Mouse (Mus musculus): ENCODE results near the gene Nr2e1.

Nr2e1 gene

DNA sequence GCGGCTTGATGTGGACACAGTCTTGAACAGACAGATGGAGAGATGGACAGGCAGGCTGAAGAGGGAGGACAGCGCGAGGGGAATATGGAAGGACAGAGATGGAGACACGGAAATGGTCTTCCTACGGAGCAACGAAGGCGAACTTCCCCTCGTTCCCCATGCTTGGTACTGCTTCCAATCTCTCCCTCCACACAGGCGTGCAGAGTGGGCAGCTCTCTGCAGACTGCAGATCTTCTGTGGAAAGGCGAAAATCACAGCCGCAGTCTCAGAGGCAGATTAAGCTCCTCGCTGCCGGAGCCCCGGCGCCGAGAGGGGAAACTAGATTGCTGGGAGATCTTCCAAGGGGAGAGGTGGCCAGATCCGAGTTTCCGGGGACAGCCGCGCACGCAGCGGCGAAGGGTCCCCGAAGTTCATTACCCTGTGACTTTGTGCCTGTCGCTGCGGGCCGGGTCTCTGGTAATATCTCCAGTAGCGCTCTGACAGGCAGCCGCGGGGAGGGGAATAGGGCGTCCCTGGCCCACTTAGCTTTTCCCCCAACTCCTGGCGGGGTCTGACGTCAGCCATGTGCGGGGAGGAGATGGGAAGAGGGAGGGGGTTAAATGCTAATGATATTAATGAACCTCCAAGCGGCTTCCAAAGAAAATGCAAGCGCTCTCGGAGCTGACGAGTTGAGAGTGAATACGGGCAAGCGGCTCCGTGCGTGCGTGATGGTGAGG is at the start of gene Nr2e1, which contains the start of gene Ostm1:
Gene Nr2e1 (minus strand): TSS at position 476 of the 716 bp plus-strand sequence.
Gene Ostm1 (plus strand): TSS at position 666 of the 716 bp plus-strand sequence.
- no peak for DNase-seq (ENCODE audit: low read depth)

DNA sequence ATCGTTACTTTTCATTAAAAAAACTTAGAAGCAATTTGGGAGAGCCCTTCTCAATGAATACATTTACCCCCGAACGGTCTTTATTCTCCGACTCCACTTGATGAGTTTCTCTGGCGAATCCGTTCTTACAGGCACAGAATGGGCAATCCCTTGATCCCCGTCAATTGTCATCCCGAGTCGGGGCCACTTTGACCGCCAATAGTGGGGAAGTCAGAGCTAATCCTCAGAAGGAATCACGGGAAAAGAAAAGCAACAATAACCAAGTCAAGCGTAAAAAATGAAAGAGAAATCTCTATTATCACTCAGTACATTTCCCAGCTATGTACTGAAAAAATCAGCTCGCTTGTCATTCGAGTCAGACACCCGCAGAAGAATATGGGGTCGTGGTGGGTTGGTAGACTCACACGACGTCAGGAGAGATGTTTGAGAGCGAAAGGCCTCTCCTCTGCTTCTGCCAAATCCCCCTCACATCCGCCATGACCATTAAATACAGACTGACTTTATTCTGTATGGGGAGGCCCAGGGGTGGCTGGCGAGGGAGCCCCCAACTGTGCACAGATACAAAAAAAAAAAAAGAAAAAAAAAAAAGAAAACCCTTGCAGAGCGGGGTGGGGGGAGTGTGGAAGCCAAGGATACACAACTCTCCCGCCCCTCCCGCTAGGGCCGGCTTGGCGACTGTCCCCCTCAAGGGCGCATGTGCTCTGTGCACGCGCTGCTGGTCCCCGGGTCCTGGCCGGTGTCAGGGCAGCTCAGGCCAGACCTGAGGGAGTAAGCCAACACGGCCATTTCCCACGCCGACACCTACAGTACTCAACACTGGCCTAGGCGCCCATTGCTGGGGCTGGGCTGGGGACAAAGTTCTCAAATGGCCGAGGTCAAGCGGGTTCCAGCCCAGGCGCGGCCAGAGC is 49.3 kb upstream of the Nr2e1 start:
- DNase-seq (ENCODE audit: low read depth) = peak; percentile 29

DNA sequence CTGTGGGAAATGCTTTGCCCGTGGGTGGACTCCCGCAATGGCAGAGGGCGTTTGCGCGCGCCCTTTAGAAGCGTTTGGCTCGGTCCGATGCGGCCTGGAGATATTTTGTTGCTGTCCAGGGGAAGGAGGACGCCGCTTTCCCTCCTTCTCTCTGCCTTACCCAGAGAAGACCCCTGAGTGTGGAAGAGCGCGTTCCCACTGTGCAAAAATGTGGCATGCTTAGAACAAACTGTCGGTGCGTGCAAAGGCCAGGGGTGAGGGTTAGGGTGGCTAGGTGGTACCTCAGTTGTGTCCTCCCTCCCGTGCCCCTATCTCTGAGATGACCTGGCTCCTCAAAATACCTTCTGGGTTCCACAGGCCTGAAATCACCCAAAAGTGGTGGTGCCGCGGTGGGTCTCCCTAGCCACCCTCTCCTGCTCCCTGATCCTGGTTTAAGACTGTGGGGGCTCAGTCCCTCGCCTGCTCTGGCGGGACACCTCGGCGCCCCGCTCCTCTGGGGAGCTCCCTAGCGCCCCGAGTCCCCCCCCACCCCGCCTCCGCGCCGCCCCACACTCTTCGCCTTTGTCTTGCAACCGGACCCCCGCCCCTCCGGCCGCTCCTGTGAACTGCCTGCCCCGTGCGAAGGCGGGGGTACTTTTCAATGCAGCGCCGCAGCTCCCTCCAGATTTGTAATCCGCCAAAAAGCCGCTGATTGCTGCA is 48.5 kb upstream of the Nr2e1 start:
- DNase-seq (ENCODE audit: low read depth) = peak; percentile 22

DNA sequence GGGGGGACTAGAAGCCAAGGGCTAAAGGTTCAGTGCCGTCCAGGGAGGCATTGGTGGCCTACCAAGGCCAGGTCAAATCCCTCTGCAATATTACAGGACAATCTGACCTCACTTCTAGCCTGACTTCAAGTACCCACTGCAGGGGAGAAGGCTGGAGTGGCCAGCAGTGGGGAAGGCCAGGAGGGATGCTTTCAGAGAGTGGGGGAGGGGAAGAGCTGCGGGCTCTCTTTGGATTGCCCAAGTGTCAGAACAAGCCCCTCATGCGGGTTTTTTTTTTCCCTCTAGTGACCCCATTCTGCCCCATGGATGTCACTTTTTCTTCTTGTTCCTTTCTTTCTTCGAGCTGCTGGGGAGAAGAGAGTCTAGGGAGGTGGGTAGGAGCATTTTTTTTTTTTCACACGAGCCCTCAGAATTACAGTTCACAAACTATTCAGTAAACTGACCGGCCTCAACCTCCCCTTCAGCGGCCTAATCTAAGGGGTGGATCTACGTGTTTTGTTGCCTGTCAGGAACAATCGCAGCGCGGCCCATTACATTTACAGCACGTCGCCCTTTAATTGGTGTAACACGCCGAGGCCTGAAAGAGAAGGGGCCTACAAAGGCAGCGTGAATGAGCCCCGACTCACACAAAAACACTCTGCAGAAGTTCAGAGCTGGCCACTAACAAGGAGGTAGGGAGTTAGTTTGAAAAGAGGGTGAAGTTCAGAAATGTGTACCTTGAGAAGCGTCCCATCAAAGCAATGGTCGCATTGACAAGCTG is 47.3 kb upstream of the Nr2e1 start:
- peak; percentile 11 for DNase-seq (ENCODE audit: low read depth)

DNA sequence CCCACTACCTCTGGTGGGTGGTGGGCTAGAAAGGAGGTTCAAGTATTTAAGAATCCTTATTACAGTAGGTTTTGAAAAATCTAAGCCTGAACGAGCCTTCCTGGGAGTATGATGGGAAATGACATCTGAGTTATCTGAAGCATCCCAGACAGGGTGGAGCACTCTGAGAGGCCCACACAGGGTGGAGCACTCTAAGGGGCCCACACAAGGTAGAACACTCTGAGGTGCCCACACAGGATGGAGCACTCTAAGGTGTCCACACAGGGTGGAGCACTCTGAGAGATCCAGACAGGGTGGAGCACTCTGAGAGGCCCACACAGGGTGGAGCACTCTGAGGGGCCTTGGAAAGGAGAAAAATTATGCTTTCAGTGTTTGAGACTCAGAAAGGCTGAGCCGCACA is 42.5 kb upstream of the Nr2e1 start:
- DNase-seq (ENCODE audit: low read depth) = no peak

DNA sequence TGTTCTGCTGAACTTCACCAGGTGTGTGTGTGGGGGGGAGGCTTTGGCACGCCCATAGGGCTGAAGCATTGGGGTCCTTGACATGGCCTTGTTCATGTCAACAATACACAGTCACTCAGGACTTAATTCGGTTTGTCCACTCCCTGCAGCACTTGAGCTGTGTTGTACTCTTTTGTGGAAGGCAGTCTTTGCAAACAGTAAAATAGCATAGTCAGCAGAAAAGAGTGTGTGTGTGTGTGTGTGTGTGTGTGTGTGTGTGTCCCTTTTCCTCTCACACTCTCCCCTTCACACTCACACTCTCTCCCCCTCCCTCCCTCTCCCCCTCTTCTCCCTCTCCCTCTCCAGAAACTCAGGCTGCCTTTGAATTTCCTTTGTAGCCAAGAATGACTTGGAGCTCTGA is 34.9 kb upstream of the Nr2e1 start:
- no peak for DNase-seq (ENCODE audit: low read depth)

DNA sequence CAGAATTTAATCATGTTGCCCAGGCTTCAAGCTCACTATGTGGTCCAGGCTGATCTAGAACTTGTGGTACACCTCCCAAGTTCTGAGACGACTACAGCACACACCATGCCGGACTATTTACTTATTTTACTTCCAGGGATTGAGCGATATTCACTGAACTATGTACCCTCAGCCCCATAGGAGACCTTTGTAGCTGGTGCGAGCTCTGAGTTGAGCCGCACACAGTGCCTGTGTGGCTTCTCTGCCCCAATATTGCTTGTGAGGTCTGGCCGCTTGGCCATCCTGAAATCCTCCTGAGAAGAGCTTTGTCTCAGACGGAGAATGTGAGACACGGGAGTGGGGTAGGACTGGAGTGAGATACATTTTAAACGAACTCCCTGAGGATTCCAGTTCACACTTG is 31.3 kb upstream of the Nr2e1 start:
- no peak for DNase-seq (ENCODE audit: low read depth)

DNA sequence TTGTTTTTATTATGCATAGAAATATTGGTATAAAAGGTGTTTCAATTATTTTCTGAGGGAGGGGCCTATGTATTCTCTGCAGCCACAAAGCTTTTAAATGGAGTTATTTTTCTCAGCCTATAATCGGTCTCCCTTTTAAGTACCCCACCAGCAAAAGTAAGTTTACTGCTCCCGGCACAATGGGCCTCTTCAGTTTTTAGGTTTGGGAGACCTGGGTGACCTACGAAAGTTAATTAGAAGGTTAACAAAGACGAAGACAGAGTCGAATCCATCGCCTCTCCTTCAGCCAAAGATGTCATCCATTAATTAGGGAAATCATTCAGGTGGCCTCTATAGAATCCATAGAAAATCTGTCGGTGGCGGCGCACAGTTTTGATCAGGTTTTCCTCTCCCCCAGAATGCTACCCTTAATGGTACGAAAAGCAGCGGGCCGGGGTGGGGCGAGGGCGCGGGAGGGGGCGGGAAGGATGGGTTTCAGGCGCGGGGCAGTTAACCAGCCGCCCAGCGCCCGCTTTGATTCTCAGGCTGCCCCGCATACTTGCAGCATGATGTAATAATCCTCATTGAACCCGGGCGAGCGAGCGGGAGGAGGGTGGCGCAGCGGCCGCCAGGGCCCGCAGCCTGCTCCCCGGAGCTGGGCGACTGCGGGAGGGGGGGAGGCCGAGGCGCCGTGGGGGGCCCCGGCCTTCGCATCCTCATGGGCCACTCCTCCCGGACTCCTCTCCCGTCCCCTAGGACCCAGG is 30.4 kb upstream of the Nr2e1 start:
- no peak for DNase-seq (ENCODE audit: low read depth)

DNA sequence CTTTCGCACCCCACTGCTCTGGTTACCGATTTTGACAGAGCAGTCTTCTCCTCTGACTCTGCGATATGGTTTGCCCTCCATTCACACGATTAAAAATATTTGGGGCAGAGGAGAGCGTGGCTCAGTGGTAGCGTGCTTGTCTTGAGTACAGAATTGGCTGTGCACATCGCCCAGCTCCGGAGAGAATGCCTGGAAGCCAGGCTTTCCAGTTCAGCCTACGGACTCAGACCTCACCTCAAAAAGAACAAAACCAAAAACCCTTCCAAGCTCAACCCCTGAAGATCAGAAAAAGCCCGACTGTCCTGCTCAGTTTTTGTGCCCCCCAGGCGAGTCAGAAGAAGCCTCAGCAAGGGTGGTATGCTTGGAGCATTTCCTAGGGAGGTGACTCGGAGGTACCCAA is 29.6 kb upstream of the Nr2e1 start:
- no peak for DNase-seq (ENCODE audit: low read depth)

DNA sequence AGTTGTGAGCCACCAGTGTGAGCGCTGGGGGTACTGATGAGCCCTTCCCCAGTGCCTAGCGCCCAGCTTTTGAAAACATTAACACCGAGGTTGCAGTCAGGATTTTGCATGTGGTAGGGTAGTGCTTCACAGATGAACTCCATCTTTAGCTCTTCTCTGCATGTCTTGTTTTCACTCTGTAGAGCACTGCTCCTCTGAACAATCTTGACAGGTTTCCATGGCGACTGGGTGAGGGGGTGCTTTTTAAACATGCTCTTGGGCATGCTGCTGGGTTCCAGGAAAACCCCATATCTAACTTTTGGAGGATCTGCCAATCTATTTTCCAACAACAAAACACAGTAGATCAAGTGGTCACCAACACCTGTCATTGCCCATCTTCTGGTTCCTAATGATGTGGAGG is 23.3 kb upstream of the Nr2e1 start:
- no peak for DNase-seq (ENCODE audit: low read depth)

DNA sequence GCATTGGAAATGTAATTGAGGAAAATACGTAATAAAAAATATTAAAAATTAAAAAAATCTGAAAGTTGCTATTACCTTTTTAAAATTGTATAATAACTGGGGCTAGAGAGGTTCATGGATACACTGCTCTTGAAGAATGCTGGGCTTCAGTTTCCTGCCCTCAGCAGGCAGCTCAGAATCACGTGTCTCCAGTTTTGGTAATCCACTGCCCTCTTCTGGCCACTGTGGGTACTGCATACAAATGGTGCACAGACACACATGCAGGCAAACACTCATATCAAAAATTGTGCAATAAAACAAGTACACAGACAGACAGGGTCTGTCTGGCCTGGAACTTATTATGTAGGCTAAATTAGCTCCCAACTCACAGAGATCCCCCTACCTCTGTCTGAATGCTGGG is 21.4 kb upstream of the Nr2e1 start:
- peak; percentile 34 for DNase-seq (ENCODE audit: low read depth)

DNA sequence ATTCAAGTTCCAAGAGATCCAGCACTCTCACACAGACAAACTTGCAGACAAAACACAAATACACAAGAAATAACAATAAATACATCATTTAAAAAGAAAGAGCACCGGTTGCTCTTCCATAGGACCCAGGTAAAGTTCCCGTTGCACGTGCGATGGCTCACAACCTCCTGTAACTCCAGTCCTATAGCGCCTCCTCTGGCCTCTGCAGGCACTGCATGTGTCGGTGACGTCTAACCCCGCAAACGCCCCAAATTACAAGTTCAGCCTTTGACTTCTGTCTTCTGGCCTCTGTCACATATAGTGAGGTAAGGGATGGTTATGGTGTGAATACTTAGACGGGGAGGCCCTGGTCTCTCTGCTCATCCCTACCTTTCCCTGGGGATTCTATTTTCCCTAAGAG is 18.1 kb upstream of the Nr2e1 start:
- DNase-seq (ENCODE audit: low read depth) = peak; percentile 19

DNA sequence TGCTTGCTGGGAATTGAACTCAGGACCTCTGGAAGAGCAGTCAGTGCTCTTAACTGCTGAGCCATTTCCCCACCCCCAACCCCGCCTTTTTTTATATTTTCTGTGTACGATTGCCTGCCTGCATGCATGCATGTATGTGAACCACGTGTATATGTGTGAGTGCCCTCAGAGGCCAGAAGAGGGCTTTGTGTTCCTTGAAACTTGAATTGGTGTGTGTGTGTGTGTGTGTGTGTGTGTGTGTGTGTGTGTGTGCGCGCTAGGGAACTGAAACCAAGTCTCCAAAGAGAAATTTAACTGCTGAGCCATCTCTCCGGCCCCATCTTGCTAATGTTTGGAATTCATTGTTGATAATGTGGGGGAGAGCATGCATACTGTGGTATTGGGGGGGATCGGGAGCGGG is 15.2 kb upstream of the Nr2e1 start:
- no peak for DNase-seq (ENCODE audit: low read depth)

DNA sequence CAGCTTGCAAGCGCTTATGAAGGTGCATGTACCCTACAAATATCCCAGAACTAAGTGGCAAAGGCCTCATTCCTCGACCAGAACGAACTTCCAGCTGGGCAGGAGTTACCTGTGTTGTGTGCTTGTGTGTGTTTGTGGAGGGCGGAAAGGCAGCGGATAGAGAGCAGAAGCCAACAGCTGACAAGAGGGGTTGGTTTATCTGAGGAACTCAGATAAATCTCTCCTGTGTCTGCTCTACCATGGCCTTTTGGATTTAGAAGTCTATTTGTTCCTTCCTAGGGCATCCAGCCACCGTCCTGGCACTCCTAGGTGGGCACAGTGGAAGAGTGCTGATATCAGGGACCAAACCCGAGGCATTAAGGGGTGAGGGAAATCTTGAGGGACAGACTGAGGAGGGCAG is 9.8 kb upstream of the Nr2e1 start:
- no peak for DNase-seq (ENCODE audit: low read depth)

DNA sequence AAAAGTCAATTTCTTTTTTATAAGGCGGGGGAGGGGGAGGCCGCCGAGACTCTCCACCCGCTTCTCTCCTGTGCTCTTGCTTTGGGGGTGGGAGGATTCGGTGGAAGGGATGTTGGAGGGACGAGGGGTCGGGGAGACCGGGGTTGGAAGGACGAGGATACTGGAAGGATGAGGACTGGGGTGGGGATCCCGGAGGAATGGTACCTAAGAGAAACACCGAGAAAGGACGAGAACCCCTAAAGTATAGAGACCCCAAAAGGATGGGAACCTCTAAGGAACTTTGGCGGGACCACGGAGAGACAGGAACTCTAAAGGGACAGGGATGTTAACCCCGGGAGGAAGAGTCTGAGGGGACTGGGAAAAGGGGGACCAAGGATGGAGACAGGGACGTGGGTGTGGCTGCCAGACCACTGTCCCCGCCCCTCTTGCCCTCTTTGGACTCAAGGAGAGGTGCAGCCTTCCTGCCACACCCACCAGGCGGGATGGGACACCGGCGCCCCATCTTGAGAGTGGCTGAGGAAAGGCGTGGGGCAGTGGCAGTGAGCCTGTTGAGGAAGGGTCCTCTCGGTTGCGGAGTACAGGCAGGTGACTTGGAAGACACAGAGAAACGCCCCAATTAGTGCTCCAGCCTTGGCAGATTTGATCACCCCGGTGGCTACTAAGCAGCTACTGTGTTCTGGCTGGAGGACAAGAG is 8.7 kb upstream of the Nr2e1 start:
- DNase-seq (ENCODE audit: low read depth) = no peak

DNA sequence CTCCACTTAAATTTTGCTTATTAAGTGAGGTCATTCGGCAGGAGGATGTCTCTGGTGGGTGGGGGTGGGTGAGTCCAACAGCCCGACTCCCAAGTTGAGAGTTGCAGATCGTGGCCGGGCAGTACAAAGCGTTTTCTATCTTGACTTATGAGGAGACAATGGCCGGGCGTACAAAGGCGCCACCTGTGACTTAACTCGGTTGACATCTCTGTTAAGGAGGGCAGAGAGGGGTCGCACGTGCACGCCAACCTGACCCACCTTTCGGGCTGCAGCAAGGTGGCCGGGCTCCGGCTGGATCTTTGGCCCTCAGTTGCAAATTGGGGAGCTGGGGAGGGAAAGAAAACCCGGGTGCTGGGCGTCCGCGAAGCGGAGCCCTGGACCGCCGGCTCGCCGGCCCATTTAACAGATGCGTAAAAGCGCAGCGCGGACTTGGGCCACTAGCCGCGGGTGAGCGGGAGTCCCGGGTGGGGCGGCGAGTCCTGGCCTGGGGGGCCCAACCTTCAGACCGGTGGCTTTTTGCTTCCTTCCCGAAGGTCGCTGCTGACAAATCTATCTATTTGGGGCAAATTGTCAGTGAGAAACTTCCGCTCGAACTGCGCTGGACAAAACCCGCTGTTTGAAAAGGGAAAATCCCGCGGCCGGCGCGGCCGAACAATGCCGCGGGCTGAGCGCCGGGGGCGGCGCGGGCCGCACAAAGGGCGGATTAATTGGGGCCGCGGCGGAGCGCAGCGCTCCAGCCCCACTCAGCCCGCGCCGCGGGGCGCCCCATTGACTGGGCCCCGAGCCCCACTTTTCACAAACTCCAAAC is 8.0 kb upstream of the Nr2e1 start:
- no peak for DNase-seq (ENCODE audit: low read depth)

DNA sequence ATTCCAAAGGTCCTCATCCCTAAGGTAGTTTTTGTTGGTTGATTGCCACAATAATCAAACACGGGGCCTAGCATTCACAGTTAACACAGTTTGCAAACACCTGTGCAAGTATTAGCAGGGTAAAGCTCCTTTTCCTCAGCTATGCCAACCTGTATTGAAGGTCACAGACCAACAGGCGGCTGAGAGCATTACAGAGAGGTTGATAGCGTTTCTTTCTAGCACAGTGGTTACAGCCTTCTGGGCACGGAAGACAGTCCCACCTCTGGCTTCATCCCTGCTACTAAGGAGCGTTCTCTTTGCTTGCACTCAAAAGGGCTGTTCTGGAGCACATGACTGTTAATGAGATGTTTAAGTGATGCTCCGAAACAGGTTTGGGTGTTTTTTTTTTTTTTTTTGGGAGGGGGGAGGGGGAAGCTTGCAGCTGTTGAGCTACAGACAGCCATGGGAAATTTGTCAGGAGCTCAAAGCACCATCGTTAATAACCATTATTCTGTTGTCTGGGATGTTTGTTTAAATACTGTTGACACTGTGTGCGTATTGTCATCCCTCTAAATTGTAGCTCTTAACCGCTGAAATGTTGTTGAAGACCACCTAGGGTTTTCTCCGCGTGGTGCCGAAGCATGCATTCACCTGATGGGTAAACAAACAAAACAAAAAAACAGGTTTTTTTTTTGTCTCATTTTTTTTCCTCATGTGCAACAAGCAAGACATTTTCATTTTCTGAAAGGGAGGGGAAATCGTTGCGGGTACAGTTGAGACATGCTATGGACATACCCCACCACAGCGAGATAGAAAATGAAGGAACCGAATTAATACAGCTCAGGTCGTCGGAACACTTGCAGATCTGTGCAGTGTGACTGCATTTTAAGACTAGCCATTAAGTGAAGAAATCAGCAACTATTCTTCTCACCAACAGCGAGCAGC is 7.1 kb upstream of the Nr2e1 start:
- DNase-seq (ENCODE audit: low read depth) = no peak

DNA sequence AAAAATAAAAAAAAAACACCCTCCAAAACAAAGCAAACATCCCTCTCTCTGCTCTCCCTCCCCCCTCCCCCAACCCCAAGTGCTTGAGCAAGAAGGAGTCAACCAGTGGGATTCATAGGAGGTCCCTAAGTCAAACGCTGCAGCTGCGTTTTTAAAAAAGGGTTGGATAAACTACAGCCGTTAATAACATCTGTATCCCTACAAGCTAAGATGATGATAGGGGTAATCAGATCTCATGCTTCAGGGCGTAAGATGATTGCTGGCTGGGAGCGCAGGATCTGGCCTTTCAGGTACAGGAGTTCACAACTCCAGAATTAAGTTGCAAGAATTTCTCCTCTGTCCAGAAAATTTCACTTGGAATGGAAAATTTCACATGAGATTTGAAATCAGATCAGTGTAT is 6.1 kb upstream of the Nr2e1 start:
- no peak for DNase-seq (ENCODE audit: low read depth)

Measured in naive thymus-derived CD4-positive, alpha-beta T cell, adult 2 months (primary cell).